Mouse (Mus musculus): Measurements from ENCODE around the gene Rnf212b. TPM values are rescaled to one million over a fixed set of nuclear protein-coding genes. Genes with fewer than 3 reads are reported as not detected.

Rnf212b gene
- total and polyA plus RNA-seq, 2 experiments from 2014 or later, result not detected

DNA sequence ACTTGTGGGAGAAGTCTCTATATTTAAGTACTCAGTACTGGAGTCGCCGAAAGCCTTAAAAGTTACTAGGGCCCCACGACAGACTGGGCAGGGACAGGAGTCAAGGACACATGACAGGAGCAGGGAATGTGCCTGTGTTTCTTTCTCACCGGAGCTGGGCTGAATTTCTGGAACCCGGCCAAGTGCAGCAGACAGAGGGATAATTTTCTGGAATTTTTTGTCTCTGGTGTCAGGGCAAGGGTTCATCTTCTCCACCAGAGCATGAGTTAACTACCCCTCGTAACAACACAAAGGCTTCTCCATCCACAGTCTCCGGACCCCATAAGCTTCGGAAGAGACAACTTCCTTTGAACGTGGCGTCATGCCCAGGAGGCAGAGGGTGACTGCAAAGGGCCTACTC is 27.5 kb upstream of the Rnf212b start:
- H3K27ac ChIP-seq (ENCODE audit: low read depth, low read length), result no peak overlapping the region

DNA sequence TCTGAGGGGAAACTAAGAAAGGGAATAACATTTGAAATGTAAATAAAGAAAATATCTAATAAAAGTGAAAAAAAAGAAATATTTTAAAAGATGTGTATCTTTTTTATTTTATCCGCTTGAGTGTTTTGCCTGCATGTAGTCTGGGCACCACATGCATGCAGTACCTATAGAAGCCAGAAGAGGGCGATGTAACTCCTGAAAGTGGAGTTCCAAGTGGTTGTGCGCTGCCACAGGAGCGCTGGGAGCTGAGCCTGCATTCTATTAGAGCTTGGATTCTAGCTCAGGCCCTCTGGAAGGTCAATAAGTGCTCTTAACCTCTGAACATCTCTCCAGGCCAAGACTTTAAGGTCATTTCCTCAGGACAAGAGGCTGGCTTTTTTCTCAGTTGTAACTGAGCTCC is 26.7 kb upstream of the Rnf212b start:
- peak; percentile 54 for TF ChIP-seq CTCF (IDR thresholded peaks at IDR 0.05; ENCODE audit: low read depth)
- Histone ChIP-seq H3K4me2 (ENCODE audit: low read depth) (no peak overlapping the region), H3K27ac (ENCODE audit: low read depth, low read length) (no peak overlapping the region), H3K36me3 (ENCODE audit: insufficient read depth) (no peaks in the 10 kb centered on the region), H3K27me3 (ENCODE audit: insufficient read depth, low read length) (no peaks in the 10 kb centered on the region), H3K9me3 (ENCODE audit: low read length) (no peaks in the 10 kb centered on the region), H3K4me1 (ENCODE audit: insufficient read depth) (no peaks in the 10 kb centered on the region), H3K4me3 (ENCODE audit: low read depth, low read length) (no peak overlapping the region), H3K9ac (no peak overlapping the region)
- 54% methylated on average over 4 of the region's 4 CpGs for WGBS
- ATAC-seq, result no peak
- DNase-seq, result no peak

More for the DNA sequence above, 27.5 kb upstream of the Rnf212b start:
- H3K4me3 ChIP-seq (ENCODE audit: low read depth, low read length), result no peak overlapping the region
- H3K4me2 ChIP-seq (ENCODE audit: low read depth), result no peak overlapping the region
- no peaks in the 10 kb centered on the region for H3K4me1 ChIP-seq (ENCODE audit: insufficient read depth)
- no peak for DNase-seq
- H3K36me3 ChIP-seq (ENCODE audit: insufficient read depth), result no peaks in the 10 kb centered on the region
- ATAC-seq, result no peak
- WGBS, result 48% methylated on average over 10 of the region's 10 CpGs
- no peaks in the 10 kb centered on the region for H3K27me3 ChIP-seq (ENCODE audit: insufficient read depth, low read length)
- H3K9me3 ChIP-seq (ENCODE audit: low read length), result no peaks in the 10 kb centered on the region
- no peak overlapping the region for H3K9ac ChIP-seq
- TF ChIP-seq CTCF (IDR thresholded peaks at IDR 0.05; ENCODE audit: low read depth), result no peak

DNA sequence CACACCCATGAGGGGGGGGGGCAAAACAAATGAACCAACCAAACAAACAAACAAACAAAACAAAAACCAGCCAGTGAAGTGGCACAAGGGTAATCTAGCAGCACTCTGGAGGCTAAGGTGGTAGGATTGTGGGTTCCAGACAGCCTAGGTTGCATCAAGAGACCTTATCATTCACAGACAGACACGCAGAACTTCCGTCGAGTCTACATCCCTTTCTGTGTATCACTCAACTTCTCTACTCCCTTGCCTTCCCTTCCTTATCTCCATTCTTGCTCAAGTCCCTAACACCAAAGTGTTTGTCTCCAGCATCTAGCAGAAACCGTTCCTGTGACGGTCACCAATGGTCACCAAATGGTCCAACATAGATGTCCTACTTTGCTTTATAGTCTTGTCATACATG is 25.7 kb upstream of the Rnf212b start:
- H3K9ac ChIP-seq, result no peak overlapping the region
- WGBS, result 93% methylated on average over 5 of the region's 5 CpGs
- DNase-seq, result no peak
- no peaks in the 10 kb centered on the region for H3K9me3 ChIP-seq (ENCODE audit: low read length)
- no peaks in the 10 kb centered on the region for H3K4me1 ChIP-seq (ENCODE audit: insufficient read depth)
- H3K36me3 ChIP-seq (ENCODE audit: insufficient read depth), result no peaks in the 10 kb centered on the region
- ATAC-seq, result no peak
- no peaks in the 10 kb centered on the region for H3K27me3 ChIP-seq (ENCODE audit: insufficient read depth, low read length)
- H3K4me2 ChIP-seq (ENCODE audit: low read depth), result no peak overlapping the region
- H3K4me3 ChIP-seq (ENCODE audit: low read depth, low read length), result no peak overlapping the region
- no peak for TF ChIP-seq CTCF (IDR thresholded peaks at IDR 0.05; ENCODE audit: low read depth)
- no peak overlapping the region for H3K27ac ChIP-seq (ENCODE audit: low read depth, low read length)

DNA sequence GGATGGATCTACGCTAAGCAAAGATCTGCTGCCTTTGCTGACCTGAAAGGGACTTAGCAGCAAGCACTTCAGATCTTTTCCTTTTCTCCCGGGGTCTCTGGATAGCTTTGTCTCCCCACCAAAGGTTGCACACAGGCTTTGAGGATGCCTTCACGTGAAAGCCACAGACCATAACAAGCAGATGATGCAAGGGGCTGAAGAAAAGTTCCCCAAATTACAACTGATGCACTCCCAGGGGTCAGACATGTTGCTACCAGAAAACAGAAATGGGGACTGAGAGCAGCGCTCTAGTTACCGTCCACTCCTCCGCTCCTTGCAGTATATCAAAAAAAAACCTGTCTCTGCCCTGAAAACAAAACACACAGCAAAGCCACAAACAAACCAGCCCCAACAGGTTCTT is 21.8 kb upstream of the Rnf212b start:
- DNase-seq (no peak), ATAC-seq (no peak)
- no peak overlapping the region for H3K27ac ChIP-seq (ENCODE audit: low read depth, low read length)
- H3K27me3 ChIP-seq (ENCODE audit: insufficient read depth, low read length), result no peaks in the 10 kb centered on the region
- no peaks in the 10 kb centered on the region for H3K36me3 ChIP-seq (ENCODE audit: insufficient read depth)
- TF ChIP-seq CTCF (IDR thresholded peaks at IDR 0.05; ENCODE audit: low read depth), result no peak
- no peak overlapping the region for H3K4me2 ChIP-seq (ENCODE audit: low read depth)
- no peak overlapping the region for H3K9ac ChIP-seq
- H3K4me3 ChIP-seq (ENCODE audit: low read depth, low read length), result no peak overlapping the region
- H3K4me1 ChIP-seq (ENCODE audit: insufficient read depth), result no peaks in the 10 kb centered on the region
- WGBS, result 76% methylated on average over 6 of the region's 6 CpGs
- H3K9me3 ChIP-seq (ENCODE audit: low read length), result no peaks in the 10 kb centered on the region

DNA sequence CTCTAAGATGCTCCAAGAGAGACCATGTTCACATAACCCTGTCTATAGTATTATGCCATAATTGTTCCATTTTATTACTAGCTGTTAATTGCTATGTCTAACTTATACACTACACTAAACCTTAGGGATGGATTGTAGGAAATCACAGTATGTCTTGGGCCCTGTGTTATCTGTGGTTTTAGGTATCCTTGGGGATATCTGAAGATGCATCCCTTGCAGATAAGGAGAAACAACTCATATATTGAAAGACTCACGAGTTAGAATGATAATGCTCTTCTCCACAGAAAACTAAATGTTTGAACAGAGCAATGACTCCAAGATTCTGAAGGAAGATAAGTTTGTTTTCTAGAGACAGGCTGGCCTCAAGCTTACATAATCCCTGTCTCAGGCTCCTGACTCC is 20.6 kb upstream of the Rnf212b start:
- Histone ChIP-seq H3K4me1 (ENCODE audit: insufficient read depth) (no peaks in the 10 kb centered on the region), H3K36me3 (ENCODE audit: insufficient read depth) (no peaks in the 10 kb centered on the region), H3K9me3 (ENCODE audit: low read length) (no peaks in the 10 kb centered on the region), H3K4me2 (ENCODE audit: low read depth) (no peak overlapping the region), H3K9ac (no peak overlapping the region), H3K4me3 (ENCODE audit: low read depth, low read length) (no peak overlapping the region), H3K27me3 (ENCODE audit: insufficient read depth, low read length) (no peaks in the 10 kb centered on the region), H3K27ac (ENCODE audit: low read depth, low read length) (no peak overlapping the region)
- WGBS, result 78% methylated on average over 1 of the region's 1 CpGs
- no peak for ATAC-seq
- no peak for TF ChIP-seq CTCF (IDR thresholded peaks at IDR 0.05; ENCODE audit: low read depth)
- no peak for DNase-seq

DNA sequence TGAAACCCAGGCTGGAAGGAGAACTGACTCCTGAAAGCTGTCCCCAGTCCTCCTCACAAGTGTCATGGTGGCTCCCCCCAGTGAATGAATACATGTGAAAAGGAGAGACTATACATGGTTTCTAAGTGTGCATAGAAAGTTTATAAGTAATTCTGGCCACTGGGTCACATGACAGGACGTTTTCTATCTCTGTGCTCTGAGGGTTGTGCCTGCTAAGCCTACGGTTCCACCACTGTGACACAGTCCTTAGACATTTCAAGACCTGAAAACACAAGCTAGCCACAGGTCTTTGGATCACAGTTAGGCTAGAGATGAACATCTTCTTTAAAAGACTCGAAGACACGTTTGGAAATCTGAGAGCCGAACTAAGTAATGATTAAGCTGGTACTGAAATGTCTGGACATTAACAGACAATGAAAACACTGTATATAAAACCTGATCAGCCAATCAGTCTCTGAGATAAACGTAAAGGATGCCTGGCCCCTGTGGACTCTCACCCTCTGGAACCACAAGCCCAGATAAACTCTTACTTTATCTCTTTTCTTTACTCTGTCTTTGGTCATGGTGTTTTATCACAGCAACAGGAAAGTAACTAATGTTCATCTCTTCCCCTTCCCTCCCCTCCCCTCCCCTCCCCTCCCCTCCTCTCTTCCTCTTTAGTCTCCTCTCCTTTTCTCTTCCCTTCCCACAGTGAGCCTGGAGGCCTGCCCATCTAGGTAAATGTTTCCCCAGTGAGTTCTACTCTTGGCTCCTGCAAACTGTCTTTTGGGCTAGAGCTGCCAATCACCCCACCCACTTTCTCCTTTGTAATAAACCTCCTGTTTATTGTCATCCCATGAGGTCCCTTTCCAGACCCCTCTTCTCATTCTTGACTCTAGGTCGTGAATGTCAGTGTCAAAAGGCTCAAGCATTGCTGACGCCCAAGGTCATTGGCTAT is 19.8 kb upstream of the Rnf212b start:
- no peaks in the 10 kb centered on the region for H3K4me1 ChIP-seq (ENCODE audit: insufficient read depth)
- H3K9me3 ChIP-seq (ENCODE audit: low read length), result no peaks in the 10 kb centered on the region
- H3K4me3 ChIP-seq (ENCODE audit: low read depth, low read length), result no peak overlapping the region
- no peak for DNase-seq
- WGBS, result 81% methylated on average over 8 of the region's 8 CpGs
- no peak overlapping the region for H3K4me2 ChIP-seq (ENCODE audit: low read depth)
- no peaks in the 10 kb centered on the region for H3K27me3 ChIP-seq (ENCODE audit: insufficient read depth, low read length)
- H3K9ac ChIP-seq, result no peak overlapping the region
- no peak for ATAC-seq
- no peak overlapping the region for H3K27ac ChIP-seq (ENCODE audit: low read depth, low read length)
- H3K36me3 ChIP-seq (ENCODE audit: insufficient read depth), result no peaks in the 10 kb centered on the region
- TF ChIP-seq CTCF (IDR thresholded peaks at IDR 0.05; ENCODE audit: low read depth), result no peak

DNA sequence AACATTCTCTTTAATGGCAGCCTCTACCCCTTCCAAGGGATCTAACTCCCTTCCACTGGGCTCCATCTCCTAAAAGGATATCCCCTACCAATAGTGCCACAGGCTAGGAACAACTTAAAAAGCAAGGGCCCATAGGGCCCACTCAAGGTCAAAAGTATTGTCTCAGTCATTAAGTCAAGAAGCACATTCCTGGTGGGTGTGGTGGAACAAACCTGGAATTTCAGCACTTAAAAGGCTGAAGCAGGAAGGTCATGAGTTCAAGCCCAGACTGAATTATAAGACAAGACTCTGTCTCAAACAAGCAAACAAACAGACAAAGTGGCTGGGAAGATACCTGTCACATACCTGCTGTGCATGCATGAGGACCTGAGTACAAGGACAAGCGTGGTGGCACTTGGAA is 18.0 kb upstream of the Rnf212b start:
- TF ChIP-seq CTCF (IDR thresholded peaks at IDR 0.05; ENCODE audit: low read depth), result no peak
- no peak overlapping the region for H3K4me3 ChIP-seq (ENCODE audit: low read depth, low read length)
- H3K36me3 ChIP-seq (ENCODE audit: insufficient read depth), result no peaks in the 10 kb centered on the region
- no peak overlapping the region for H3K27ac ChIP-seq (ENCODE audit: low read depth, low read length)
- no peaks in the 10 kb centered on the region for H3K9me3 ChIP-seq (ENCODE audit: low read length)
- no peak overlapping the region for H3K9ac ChIP-seq
- no peaks in the 10 kb centered on the region for H3K27me3 ChIP-seq (ENCODE audit: insufficient read depth, low read length)
- DNase-seq (no peak), ATAC-seq (no peak)
- WGBS, result 91% methylated on average over 1 of the region's 1 CpGs
- no peak overlapping the region for H3K4me2 ChIP-seq (ENCODE audit: low read depth)
- H3K4me1 ChIP-seq (ENCODE audit: insufficient read depth), result no peaks in the 10 kb centered on the region

Measured in forebrain, postnatal 0 days (tissue).